Comparison of ENCODE assay signal across 14 mouse cellular contexts in the genomic region with DNA sequence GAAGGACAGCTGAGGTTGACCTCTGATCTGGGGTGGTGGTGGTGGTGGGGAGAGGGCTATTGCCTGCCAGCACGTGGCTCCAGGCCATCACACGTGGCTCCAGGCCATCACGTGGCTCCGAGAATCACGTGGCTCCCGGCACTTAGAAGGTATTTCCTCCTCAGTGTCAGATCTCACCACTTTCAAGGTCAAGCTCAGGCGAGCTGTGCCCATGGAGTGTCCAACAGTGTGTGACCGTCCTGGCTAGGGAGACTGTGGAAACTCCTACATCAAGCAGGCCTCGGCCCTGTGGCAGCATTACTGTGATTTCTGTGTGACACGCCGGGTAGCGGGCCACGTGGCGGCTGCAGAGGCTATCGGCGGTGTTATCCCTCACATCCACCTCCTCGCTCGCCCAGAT.
"Had no signal": no experiment of that assay in that cellular context is flagged by ENCODE, and none has a peak within 500 bp of the region (broad histone marks: within the 10 kb centered on the region; RNA-seq: fewer than 3 reads in every experiment).

No protein-coding gene starts in this region.

- H3K36me3 ChIP-seq: limb, embryonic 12.5 days; midbrain, embryonic 10.5 days; neural tube, embryonic 15.5 days had no signal

- H3K27me3 ChIP-seq: limb, embryonic 12.5 days; neural tube, embryonic 15.5 days had no signal

- H3K4me3 ChIP-seq: limb, embryonic 12.5 days; midbrain, embryonic 10.5 days; myocyte; neural tube, embryonic 15.5 days had no signal

- H3K27ac ChIP-seq: limb, embryonic 12.5 days; liver, embryonic 14.5 days; midbrain, embryonic 10.5 days; neural tube, embryonic 15.5 days had no signal

- H3K9ac ChIP-seq: limb, embryonic 12.5 days; liver, embryonic 14.5 days; neural tube, embryonic 15.5 days had no signal

- ATAC-seq: hindbrain, embryonic 16.5 days; inflammation-experienced regulatory T-cells, adult 6 months; intestine, postnatal 0 days had no signal

- H3K4me2 ChIP-seq: limb, embryonic 12.5 days; neural tube, embryonic 15.5 days had no signal

- H3K9me3 ChIP-seq: limb, embryonic 12.5 days; midbrain, embryonic 10.5 days; neural tube, embryonic 15.5 days had no signal

- DNase-seq: lung, adult 18-20 months; midbrain, embryonic 14.5 days; right cerebral cortex, adult 18-20 months; right cerebral cortex, postnatal 25 days; thymus, adult 2 months; thymus, postnatal 25 days had no signal

- H3K4me1 ChIP-seq: limb, embryonic 12.5 days; neural tube, embryonic 15.5 days had no signal
